30 mouse cellular contexts compared by ENCODE assay signal in the genomic region with DNA sequence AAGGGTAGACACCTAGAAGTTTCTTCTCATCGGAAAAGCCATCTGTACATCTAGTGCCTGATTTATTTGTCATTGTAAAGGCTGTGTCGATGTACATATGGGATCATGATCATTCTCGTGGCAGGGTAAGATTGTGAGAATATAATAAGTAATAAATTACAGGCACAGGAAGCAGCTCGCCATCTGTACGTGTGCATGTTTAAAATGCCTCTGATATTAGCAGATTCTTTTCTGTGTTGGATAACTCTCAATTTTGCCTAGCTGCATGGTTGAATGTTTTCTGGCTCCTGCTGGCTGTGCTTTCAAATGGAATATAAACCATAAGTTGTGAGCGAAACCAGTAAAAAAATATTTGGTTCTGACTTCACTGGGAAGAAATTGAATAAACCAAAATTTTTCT.
"Had no signal": no experiment of that assay in that cellular context is flagged by ENCODE, and none has a peak within 500 bp of the region (broad histone marks: within the 10 kb centered on the region; RNA-seq: fewer than 3 reads in every experiment).

No protein-coding gene starts in this region.

- ATAC-seq: hindbrain, postnatal 0 days; intestine, embryonic 16.5 days; liver, postnatal 0 days had no signal

- H3K4me1 ChIP-seq: liver, embryonic 13.5 days; liver, embryonic 15.5 days had no signal

- H3K9me3 ChIP-seq: heart, embryonic 13.5 days; heart, embryonic 15.5 days; hindbrain, embryonic 13.5 days; hindbrain, embryonic 15.5 days; kidney, embryonic 15.5 days; limb, embryonic 10.5 days; limb, embryonic 12.5 days; liver, embryonic 13.5 days; liver, embryonic 15.5 days had no signal

- H3K9ac ChIP-seq: heart, embryonic 13.5 days; heart, embryonic 15.5 days; hindbrain, embryonic 13.5 days; hindbrain, embryonic 15.5 days; kidney, embryonic 15.5 days; limb, embryonic 12.5 days; liver, embryonic 13.5 days; liver, embryonic 15.5 days; liver, postnatal 0 days had no signal

- H3K27me3 ChIP-seq: hindbrain, embryonic 13.5 days had no signal

- H3K36me3 ChIP-seq: heart, embryonic 13.5 days; heart, embryonic 15.5 days; hindbrain, embryonic 13.5 days; hindbrain, embryonic 15.5 days; kidney, embryonic 15.5 days; limb, embryonic 10.5 days; limb, embryonic 12.5 days; liver, embryonic 13.5 days; liver, embryonic 15.5 days had no signal

- DNase-seq: gastrocnemius, postnatal 14 days; gastrocnemius, postnatal 36 days; heart, adult 11 months; heart, adult 2 months; heart, postnatal 14 days; heart, postnatal 36 days; kidney, adult 11 months; kidney, adult 2 months; kidney, adult 9 months; kidney, postnatal 14 days; kidney, postnatal 36 days; layer of hippocampus, postnatal 36 days; liver; liver, embryonic 13.5 days; liver, postnatal 0 days; lung, adult 2 months had no signal

- H3K4me3 ChIP-seq: heart, adult 2 months; heart, embryonic 13.5 days; heart, embryonic 15.5 days; hindbrain, embryonic 13.5 days; hindbrain, embryonic 15.5 days; kidney, embryonic 15.5 days; left cerebral cortex, adult 2 months; limb, embryonic 10.5 days; limb, embryonic 12.5 days; liver, embryonic 13.5 days; liver, embryonic 15.5 days had no signal

- H3K4me2 ChIP-seq: heart, embryonic 11.5 days; heart, embryonic 13.5 days; heart, embryonic 15.5 days; hindbrain, embryonic 13.5 days; hindbrain, embryonic 15.5 days; kidney, embryonic 15.5 days; limb, embryonic 12.5 days; liver, embryonic 11.5 days; liver, embryonic 13.5 days; liver, embryonic 15.5 days had no signal

- H3K27ac ChIP-seq: heart, adult 2 months; heart, embryonic 13.5 days; heart, embryonic 15.5 days; hindbrain, embryonic 13.5 days; hindbrain, embryonic 15.5 days; hindbrain, postnatal 0 days; kidney, embryonic 15.5 days; kidney, postnatal 0 days; left cerebral cortex, adult 2 months; limb, embryonic 10.5 days; limb, embryonic 12.5 days; liver, embryonic 13.5 days; liver, embryonic 15.5 days had no signal
